Mouse (Mus musculus): Measurements from ENCODE around the gene Szrd1. TPM values are rescaled to one million over a fixed set of nuclear protein-coding genes. Genes with fewer than 3 reads are reported as not detected.
"Not testable (repeated sequence)": the region's sequence is repeated elsewhere in the genome, so short reads cannot be mapped to it uniquely, and the experiment has no call there.

Szrd1 gene
- polyA plus RNA-seq, 1 experiment from 2014 or later: 35.7 TPM

- H3K27me3 ChIP-seq (ENCODE audit: control insufficient read depth, insufficient read depth, low read length): no peaks in the 10 kb centered on the region
- peaks cover 2% of the 10 kb centered on the region for H3K4me1 ChIP-seq (replicated peaks; ENCODE audit: control insufficient read depth, insufficient read depth, low read length)
- H3K4me3 ChIP-seq (ENCODE audit: low read depth, low read length): no peak overlapping the region
- WGBS: 92% methylated on average over 6 of the region's 6 CpGs
- no peak overlapping the region for H3K4me2 ChIP-seq (replicated peaks; ENCODE audit: low read depth, low read length)
- DNase-seq (ENCODE audit: low spot score): no peak
- ATAC-seq (ENCODE audit: low FRiP score): no peak
- no peak overlapping the region for H3K9ac ChIP-seq (ENCODE audit: low read depth, low read length)
- H3K9me3 ChIP-seq (ENCODE audit: control insufficient read depth, low read length): no peaks in the 10 kb centered on the region
- no peaks in the 10 kb centered on the region for H3K36me3 ChIP-seq (ENCODE audit: control insufficient read depth, insufficient read depth, low read length)
- H3K27ac ChIP-seq (ENCODE audit: low read depth, low read length): no peak overlapping the region
Observed at GRCm38 (mm10) chr4:141140967-141141366, 1.4 kb upstream of the Szrd1 start.

GRCm38 (mm10) chr4:141140354-141140753 is 779 bp upstream of the Szrd1 start:
- not testable (repeated sequence) for H3K36me3 ChIP-seq (ENCODE audit: control insufficient read depth, insufficient read depth, low read length); H3K27me3 ChIP-seq (ENCODE audit: control insufficient read depth, insufficient read depth, low read length); H3K27ac ChIP-seq (ENCODE audit: low read depth, low read length); ATAC-seq (ENCODE audit: low FRiP score); DNase-seq (ENCODE audit: low spot score); H3K4me1 ChIP-seq (replicated peaks; ENCODE audit: control insufficient read depth, insufficient read depth, low read length); H3K9ac ChIP-seq (ENCODE audit: low read depth, low read length); H3K9me3 ChIP-seq (ENCODE audit: control insufficient read depth, low read length); H3K4me3 ChIP-seq (ENCODE audit: low read depth, low read length); H3K4me2 ChIP-seq (replicated peaks; ENCODE audit: low read depth, low read length)
- 94% methylated on average over 9 of the region's 9 CpGs for WGBS

- ATAC-seq (ENCODE audit: low FRiP score) (peak; percentile 10; the same call in 1 of the 2 replicates), DNase-seq (ENCODE audit: low spot score) (no peak)
- H3K4me1 ChIP-seq (replicated peaks; ENCODE audit: control insufficient read depth, insufficient read depth, low read length): peaks cover 12% of the 10 kb centered on the region
- H3K36me3 ChIP-seq (ENCODE audit: control insufficient read depth, insufficient read depth, low read length): no peaks in the 10 kb centered on the region
- no peaks in the 10 kb centered on the region for H3K27me3 ChIP-seq (ENCODE audit: control insufficient read depth, insufficient read depth, low read length)
- peak overlapping the region; percentile 81 for H3K9ac ChIP-seq (ENCODE audit: low read depth, low read length)
- H3K27ac ChIP-seq (ENCODE audit: low read depth, low read length): peak overlapping the region; percentile 90
- H3K4me2 ChIP-seq (replicated peaks; ENCODE audit: low read depth, low read length): peak overlapping the region; percentile 71
- H3K4me3 ChIP-seq (ENCODE audit: low read depth, low read length): peak overlapping the region; percentile 72
- H3K9me3 ChIP-seq (ENCODE audit: control insufficient read depth, low read length): no peaks in the 10 kb centered on the region
- 5% methylated on average over 29 of the region's 29 CpGs for WGBS
Observed at GRCm38 (mm10) chr4:141138425-141139115, 1.0 kb downstream of the Szrd1 start.

GRCm38 (mm10) chr4:141137740-141138139 is 1.8 kb downstream of the Szrd1 start:
- not testable (repeated sequence) for H3K27ac ChIP-seq (ENCODE audit: low read depth, low read length); H3K4me2 ChIP-seq (replicated peaks; ENCODE audit: low read depth, low read length); ATAC-seq (ENCODE audit: low FRiP score); H3K4me3 ChIP-seq (ENCODE audit: low read depth, low read length); H3K27me3 ChIP-seq (ENCODE audit: control insufficient read depth, insufficient read depth, low read length); DNase-seq (ENCODE audit: low spot score); H3K9me3 ChIP-seq (ENCODE audit: control insufficient read depth, low read length); H3K36me3 ChIP-seq (ENCODE audit: control insufficient read depth, insufficient read depth, low read length); H3K9ac ChIP-seq (ENCODE audit: low read depth, low read length)
- peaks cover 12% of the 10 kb centered on the region for H3K4me1 ChIP-seq (replicated peaks; ENCODE audit: control insufficient read depth, insufficient read depth, low read length)
- 95% methylated on average over 1 of the region's 3 CpGs for WGBS

- Histone ChIP-seq H3K4me1 (replicated peaks; ENCODE audit: control insufficient read depth, insufficient read depth, low read length) (peaks cover 14% of the 10 kb centered on the region), H3K9me3 (ENCODE audit: control insufficient read depth, low read length) (no peaks in the 10 kb centered on the region), H3K36me3 (ENCODE audit: control insufficient read depth, insufficient read depth, low read length) (no peaks in the 10 kb centered on the region), H3K4me2 (replicated peaks; ENCODE audit: low read depth, low read length) (no peak overlapping the region), H3K27ac (ENCODE audit: low read depth, low read length) (no peak overlapping the region), H3K9ac (ENCODE audit: low read depth, low read length) (no peak overlapping the region), H3K27me3 (ENCODE audit: control insufficient read depth, insufficient read depth, low read length) (no peaks in the 10 kb centered on the region), H3K4me3 (ENCODE audit: low read depth, low read length) (no peak overlapping the region)
- DNase-seq (ENCODE audit: low spot score) (no peak), ATAC-seq (ENCODE audit: low FRiP score) (no peak)
- 68% methylated on average over 7 of the region's 7 CpGs for WGBS
Observed at GRCm38 (mm10) chr4:141136126-141136525, 3.4 kb downstream of the Szrd1 start.

GRCm38 (mm10) chr4:141134751-141135530 is 4.6 kb downstream of the Szrd1 start:
- no peaks in the 10 kb centered on the region for H3K27me3 ChIP-seq (ENCODE audit: control insufficient read depth, insufficient read depth, low read length)
- 80% methylated on average over 20 of the region's 20 CpGs for WGBS
- H3K9me3 ChIP-seq (ENCODE audit: control insufficient read depth, low read length): no peaks in the 10 kb centered on the region
- H3K27ac ChIP-seq (ENCODE audit: low read depth, low read length): peak overlapping the region; percentile 56
- H3K4me1 ChIP-seq (replicated peaks; ENCODE audit: control insufficient read depth, insufficient read depth, low read length): peaks cover 14% of the 10 kb centered on the region
- DNase-seq (ENCODE audit: low spot score) (no peak), ATAC-seq (ENCODE audit: low FRiP score) (no peak)
- no peak overlapping the region for H3K9ac ChIP-seq (ENCODE audit: low read depth, low read length)
- H3K4me2 ChIP-seq (replicated peaks; ENCODE audit: low read depth, low read length): 0 out of 2 replicates have a peak overlapping the region, but pooled peaks have one; percentile 7
- no peak overlapping the region for H3K4me3 ChIP-seq (ENCODE audit: low read depth, low read length)
- no peaks in the 10 kb centered on the region for H3K36me3 ChIP-seq (ENCODE audit: control insufficient read depth, insufficient read depth, low read length)

GRCm38 (mm10) chr4:141134031-141134441 is 5.5 kb downstream of the Szrd1 start:
- 0 out of 2 replicates have a peak overlapping the region, but pooled peaks have one; percentile 7 for H3K4me2 ChIP-seq (replicated peaks; ENCODE audit: low read depth, low read length)

GRCm38 (mm10) chr4:141133227-141133626 is 6.3 kb downstream of the Szrd1 start:
- no peak for DNase-seq (ENCODE audit: low spot score)
- H3K27ac ChIP-seq (ENCODE audit: low read depth, low read length): no peak overlapping the region
- H3K9ac ChIP-seq (ENCODE audit: low read depth, low read length): no peak overlapping the region
- no peak for ATAC-seq (ENCODE audit: low FRiP score)
- WGBS: 79% methylated on average over 8 of the region's 8 CpGs
- H3K9me3 ChIP-seq (ENCODE audit: control insufficient read depth, low read length): no peaks in the 10 kb centered on the region
- H3K27me3 ChIP-seq (ENCODE audit: control insufficient read depth, insufficient read depth, low read length): no peaks in the 10 kb centered on the region
- peaks cover 14% of the 10 kb centered on the region for H3K4me1 ChIP-seq (replicated peaks; ENCODE audit: control insufficient read depth, insufficient read depth, low read length)
- H3K4me2 ChIP-seq (replicated peaks; ENCODE audit: low read depth, low read length): no peak overlapping the region
- H3K4me3 ChIP-seq (ENCODE audit: low read depth, low read length): no peak overlapping the region
- no peaks in the 10 kb centered on the region for H3K36me3 ChIP-seq (ENCODE audit: control insufficient read depth, insufficient read depth, low read length)

More at GRCm38 (mm10) chr4:141134031-141134441, 5.5 kb downstream of the Szrd1 start:
- no peak for DNase-seq (ENCODE audit: low spot score)
- H3K27me3 ChIP-seq (ENCODE audit: control insufficient read depth, insufficient read depth, low read length): no peaks in the 10 kb centered on the region
- H3K4me1 ChIP-seq (replicated peaks; ENCODE audit: control insufficient read depth, insufficient read depth, low read length): peaks cover 14% of the 10 kb centered on the region
- ATAC-seq (ENCODE audit: low FRiP score): no peak
- no peaks in the 10 kb centered on the region for H3K9me3 ChIP-seq (ENCODE audit: control insufficient read depth, low read length)
- 16% methylated on average over 8 of the region's 8 CpGs for WGBS
- no peaks in the 10 kb centered on the region for H3K36me3 ChIP-seq (ENCODE audit: control insufficient read depth, insufficient read depth, low read length)
- no peak overlapping the region for H3K9ac ChIP-seq (ENCODE audit: low read depth, low read length)
- H3K4me3 ChIP-seq (ENCODE audit: low read depth, low read length): no peak overlapping the region
- peak overlapping the region; percentile 56 for H3K27ac ChIP-seq (ENCODE audit: low read depth, low read length)

Measured in hindbrain, embryonic 11.5 days (tissue).